Mouse (Mus musculus): ENCODE results near the gene Galnt15. TPM values are rescaled to one million over a fixed set of nuclear protein-coding genes. Genes with fewer than 3 reads are reported as not detected.

Galnt15 gene
- total RNA-seq, 1 experiment from 2014 or later = not detected

DNA sequence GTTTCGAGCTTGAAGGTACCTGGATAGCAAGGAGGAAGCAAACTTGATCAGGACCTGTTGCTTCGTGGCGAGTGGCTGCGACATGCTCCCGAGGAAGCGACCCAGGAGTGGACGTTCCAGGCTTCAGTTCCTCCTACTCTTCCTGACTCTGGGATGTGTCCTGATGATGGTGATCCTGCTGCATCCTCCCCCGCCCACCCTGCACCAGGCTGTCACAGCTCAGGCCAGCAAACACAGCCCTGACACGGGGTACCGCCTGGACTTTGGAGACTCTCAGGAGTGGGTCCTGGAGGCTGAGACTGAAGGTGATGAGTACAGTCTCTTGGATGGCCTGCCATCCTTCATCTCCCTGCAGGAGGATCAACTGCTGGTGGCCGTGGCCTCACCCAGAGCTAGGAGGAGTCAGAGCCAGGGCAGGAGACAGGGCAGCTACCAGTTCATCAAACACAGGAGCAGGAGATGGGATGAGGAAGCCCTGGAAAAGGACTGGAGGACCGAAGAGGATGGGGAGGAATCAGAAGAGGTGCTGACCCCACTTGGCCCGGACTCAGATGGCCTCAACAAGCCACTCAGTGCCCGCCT, 713 bp downstream of the Galnt15 start:
- no peak for ATAC-seq (replicated peaks; ENCODE audit: insufficient number of reproducible peaks, low FRiP score, low TSS enrichment, poor library complexity, severe bottlenecking)

DNA sequence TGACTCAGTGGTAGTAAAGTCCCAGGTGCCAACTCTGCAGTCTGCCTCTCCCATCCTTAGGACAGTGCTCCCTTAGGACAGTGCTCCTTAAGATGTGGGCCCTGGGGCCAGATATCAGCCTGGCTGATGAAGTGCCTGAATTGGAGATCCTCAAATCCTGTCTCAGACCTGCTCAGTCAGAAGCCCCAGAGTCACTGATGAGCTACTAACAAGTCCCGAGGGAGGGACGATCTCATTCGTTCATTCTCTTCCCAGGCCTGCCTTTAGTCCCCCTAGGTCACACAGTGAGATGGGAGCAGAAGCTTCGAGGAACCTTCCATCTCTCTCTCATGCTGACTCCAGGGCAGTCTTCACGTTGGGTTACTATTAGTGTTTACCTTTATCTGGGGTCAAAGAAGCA, 1.3 kb downstream of the Galnt15 start:
- ATAC-seq (replicated peaks; ENCODE audit: insufficient number of reproducible peaks, low FRiP score, low TSS enrichment, poor library complexity, severe bottlenecking) = no peak

DNA sequence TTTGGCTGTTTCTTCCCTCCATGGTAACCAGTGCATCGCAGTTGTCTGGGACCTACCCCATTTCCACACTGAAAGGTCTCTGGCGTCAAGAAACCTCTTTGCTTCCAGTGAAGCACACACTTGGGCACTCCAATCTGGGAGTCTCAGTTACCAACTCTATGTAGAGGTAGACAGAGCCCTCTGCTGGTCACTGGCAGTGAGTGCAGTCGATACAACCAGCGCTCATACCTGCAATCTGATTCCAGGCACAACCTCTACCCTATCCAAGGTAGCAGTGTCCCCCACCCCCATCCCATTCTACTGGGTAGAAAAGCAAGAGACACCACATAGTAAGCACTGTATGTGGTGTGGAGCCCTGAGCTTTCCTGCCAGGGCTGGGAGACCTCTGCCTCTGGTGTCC, 3.7 kb downstream of the Galnt15 start:
- 0 out of 2 replicates have a peak, but pooled peaks have one; percentile 38 for ATAC-seq (replicated peaks; ENCODE audit: insufficient number of reproducible peaks, low FRiP score, low TSS enrichment, poor library complexity, severe bottlenecking)

DNA sequence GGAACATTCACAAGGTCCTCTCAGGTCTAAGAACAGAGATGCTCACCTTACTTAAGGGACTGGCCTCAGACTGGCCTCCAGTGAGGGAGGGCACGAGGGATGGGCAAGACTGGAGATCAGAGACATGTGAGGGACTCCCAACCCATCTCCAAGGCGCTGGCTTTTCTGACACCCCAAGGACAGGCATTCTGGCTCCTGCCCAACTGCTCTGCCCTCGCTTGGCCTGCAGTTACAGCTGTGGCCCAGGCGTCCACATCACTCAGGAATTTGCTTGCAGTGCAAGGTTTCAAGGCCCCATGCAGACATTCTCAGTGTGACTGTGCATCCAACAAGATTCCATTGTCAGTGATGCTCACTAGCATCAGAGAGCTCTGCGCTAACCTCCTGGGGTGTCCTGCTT, 7.7 kb downstream of the Galnt15 start:
- ATAC-seq (replicated peaks; ENCODE audit: insufficient number of reproducible peaks, low FRiP score, low TSS enrichment, poor library complexity, severe bottlenecking) = no peak

DNA sequence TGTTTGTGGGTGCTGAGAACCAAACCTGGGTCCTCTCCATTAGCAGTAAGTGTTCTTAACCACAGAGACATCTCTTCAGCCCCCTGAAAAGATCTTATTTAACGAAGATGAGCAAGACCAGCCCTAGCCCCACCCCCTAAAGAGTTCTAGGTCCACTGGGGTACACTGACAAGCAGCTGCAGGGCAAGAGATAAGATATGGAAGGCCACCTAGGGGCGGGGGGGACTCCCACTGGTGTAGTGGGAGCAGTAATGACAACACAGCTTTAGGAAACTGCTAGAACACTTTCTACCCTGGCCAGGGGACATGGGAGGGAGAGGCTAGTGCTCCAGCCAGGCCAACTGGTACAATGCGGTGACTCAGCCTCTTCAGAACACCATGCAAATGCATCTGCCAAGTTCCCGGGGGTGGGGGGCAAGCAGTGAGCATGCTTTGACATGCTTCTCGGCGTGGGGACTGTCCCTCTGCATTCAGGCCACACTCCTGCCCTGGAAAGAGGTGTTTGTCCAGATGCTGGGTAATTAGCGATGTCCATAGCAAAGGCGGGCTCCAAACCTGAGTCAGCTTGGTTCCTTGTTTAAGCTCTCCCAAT, 9.0 kb downstream of the Galnt15 start:
- no peak for ATAC-seq (replicated peaks; ENCODE audit: insufficient number of reproducible peaks, low FRiP score, low TSS enrichment, poor library complexity, severe bottlenecking)

DNA sequence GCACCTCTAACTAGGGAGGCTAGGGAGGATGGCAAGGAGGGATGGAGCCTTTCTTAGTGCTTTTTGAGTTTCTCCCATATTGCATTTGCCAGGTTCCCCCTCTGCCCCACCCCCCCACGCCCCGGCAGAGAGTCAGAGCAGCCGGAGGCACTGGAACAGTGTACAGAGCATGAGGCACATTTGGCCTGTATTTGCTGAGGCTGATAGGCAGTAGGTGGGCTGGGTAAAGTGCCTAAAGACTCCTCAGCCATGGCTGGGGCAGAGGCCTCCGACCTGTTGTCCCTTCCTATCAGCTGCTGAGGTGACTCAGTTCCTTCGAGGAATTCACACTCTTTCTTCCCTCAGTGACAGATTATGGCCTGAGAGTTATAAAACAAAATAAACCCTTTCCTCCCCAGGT, 13.3 kb downstream of the Galnt15 start:
- ATAC-seq (replicated peaks; ENCODE audit: insufficient number of reproducible peaks, low FRiP score, low TSS enrichment, poor library complexity, severe bottlenecking) = no peak

DNA sequence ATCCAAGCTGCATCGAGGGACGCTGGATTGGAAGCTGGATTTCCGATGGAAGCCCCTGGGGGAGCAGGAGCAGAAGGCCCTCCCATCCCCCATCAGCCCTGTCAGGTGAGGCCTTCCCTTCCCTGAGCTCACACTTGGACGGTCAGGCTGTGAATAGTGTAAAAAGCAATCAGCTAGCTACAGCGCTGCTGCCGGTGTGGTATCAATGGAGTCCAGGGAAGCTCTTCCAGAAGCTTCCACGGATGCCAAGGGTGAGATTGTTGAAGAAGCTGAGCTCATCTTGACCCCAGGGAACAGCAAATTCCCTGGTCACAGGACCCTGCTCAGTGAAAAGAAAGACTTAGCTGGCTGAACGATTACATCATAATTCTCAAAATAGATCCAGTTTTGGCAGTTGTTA, 17.6 kb downstream of the Galnt15 start:
- ATAC-seq (replicated peaks; ENCODE audit: insufficient number of reproducible peaks, low FRiP score, low TSS enrichment, poor library complexity, severe bottlenecking) = no peak

DNA sequence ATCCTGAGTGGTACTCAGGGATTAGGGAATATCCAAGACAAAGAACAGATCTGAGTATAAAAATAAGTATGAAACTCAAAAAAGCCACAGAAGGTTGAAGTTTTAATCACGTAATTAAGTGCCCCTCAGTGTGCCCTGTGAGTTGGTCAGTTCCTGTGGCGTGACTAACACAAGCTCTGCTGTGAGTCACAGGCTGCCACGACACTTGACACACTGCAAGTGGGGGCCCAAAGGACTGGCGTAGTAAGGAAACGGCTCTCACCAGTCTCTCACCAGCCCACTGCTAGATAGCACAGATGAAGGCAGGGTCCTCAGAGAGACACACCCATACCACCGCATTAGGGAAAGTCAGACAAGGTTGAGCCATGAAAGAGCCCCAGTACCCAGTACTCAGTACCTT, 21.4 kb downstream of the Galnt15 start:
- ATAC-seq (replicated peaks; ENCODE audit: insufficient number of reproducible peaks, low FRiP score, low TSS enrichment, poor library complexity, severe bottlenecking) = no peak

DNA sequence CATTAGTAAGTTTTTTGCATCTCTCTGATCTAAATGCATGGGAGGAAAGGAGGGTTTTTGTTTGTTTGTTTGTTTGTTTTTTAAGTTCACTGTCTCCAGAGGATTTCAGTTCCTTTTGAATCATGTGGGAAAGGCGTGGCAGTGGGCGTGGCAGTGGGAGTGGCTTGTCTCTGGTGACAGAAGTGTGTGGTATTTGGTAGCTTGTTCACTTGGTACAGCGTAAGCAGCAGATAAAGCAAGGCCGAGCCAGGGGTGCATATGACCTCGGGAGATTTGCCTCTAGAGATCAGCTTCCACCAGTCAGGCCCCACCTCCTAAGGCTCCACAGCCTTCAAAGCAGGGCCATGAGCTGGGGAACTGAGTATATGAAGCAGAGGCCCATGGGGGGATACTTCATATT, 25.1 kb downstream of the Galnt15 start:
- ATAC-seq (replicated peaks; ENCODE audit: insufficient number of reproducible peaks, low FRiP score, low TSS enrichment, poor library complexity, severe bottlenecking) = no peak

DNA sequence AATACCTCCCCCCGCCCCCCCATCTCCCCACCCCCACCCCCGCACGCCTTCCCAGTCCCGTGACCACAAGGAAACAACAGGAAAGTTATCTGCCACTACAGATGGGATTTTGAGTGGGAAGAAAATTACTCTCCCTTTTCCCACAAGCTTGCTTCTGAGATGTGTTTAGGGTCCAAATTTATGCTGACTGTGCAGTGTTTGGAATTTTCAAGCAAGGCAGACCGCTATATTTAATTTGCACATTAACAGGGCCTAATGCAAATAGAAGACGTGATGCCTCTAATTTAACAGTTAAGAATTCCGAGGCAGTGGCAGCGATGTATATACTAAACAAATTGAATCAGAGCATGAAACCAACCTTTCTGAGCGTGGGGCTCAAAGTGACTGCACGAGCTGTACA, 26.0 kb downstream of the Galnt15 start:
- no peak for ATAC-seq (replicated peaks; ENCODE audit: insufficient number of reproducible peaks, low FRiP score, low TSS enrichment, poor library complexity, severe bottlenecking)

DNA sequence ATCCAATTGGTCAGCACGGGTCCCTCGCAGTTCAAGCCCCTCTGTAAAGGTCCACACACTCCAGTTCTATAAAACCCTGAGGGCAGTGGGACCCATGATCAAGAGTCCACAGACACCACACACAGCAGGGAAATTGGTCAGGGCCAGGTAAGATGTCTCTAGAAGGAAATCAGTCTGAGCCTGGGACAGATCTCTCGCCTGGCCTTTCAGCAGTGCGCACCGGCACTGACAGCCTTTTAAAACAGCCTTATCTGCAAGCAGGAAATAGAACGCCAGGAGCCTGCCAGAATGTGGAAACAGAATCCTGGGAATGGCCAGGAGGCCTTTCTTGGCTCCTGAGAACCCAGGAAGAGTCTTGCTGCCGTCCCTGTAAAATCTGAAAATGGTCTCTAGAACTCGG, 27.0 kb downstream of the Galnt15 start:
- ATAC-seq (replicated peaks; ENCODE audit: insufficient number of reproducible peaks, low FRiP score, low TSS enrichment, poor library complexity, severe bottlenecking) = no peak

DNA sequence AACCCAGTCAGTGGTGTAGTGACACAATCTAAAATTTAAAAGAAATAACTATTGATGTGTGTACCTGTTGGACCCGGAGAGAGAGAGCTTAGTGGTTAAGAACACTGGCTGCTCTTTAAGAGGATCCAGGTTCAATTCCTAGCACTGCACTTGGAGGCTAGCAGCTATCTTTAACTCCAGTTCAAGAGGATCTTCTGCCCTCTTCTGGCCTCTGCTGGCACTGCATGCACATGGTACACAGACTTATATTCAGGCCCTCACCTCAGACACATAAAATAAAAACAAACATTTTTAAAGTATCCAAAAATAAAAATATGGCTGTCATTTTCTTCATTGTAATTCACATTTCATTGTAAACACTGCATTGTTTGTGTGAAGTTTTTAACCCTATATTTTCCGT, 27.9 kb downstream of the Galnt15 start:
- ATAC-seq (replicated peaks; ENCODE audit: insufficient number of reproducible peaks, low FRiP score, low TSS enrichment, poor library complexity, severe bottlenecking) = no peak

DNA sequence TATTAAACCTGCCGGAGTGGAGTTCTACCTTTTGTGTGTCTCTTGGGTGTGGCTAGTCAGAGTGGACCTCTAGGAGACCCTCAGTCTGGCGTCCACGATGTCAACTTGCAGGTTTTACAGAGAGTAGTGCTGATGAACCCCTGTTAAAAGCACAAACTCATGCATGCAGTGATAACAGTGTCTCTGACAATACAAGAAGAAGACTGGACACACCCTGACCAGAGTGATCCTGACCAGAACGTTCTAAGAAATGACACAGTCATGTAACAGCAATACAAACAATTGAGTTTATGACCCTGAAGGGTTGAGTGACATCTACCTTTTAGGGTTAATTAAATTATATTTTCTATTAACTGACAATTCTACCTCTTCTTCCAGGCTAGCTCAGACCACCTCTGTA, 28.9 kb downstream of the Galnt15 start:
- no peak for ATAC-seq (replicated peaks; ENCODE audit: insufficient number of reproducible peaks, low FRiP score, low TSS enrichment, poor library complexity, severe bottlenecking)

DNA sequence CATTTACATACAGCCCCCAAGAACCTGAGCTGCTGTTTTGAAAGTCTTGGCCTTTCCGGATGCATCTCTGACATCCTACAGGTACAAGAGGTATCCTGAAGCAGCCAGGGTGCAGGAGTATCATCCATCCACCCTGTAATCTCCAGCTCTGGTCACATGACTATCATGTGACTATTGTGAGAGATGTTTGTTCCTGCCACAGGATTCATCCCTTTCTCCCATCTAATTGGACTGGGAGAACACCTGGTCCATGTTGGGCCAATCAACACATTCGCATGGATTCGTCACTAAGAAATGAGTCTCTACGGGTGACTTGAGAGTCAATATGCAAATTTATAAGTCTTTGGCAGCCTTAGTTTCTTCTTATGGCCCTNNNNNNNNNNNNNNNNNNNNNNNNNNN, 32.6 kb downstream of the Galnt15 start:
- no peak for ATAC-seq (replicated peaks; ENCODE audit: insufficient number of reproducible peaks, low FRiP score, low TSS enrichment, poor library complexity, severe bottlenecking)

DNA sequence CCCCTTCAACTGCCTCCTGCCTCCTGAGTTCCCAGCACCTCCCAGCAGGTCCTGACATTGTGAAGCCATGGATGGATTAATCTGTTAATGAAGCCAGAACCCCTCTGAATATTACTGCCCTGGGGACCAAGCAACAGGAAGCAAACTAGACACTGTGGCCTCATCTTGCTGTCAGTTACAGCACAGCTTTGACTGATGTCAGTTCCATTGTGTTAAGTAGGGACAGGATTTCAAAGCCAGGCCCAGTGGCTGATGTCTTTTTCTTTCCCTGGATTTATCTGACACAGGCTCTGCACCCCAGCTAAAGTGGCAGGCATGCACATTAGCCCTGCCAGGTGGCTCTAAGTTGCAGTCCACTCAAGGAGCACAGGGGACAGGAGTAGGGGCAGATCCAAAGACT, 44.0 kb downstream of the Galnt15 start:
- no peak for ATAC-seq (replicated peaks; ENCODE audit: insufficient number of reproducible peaks, low FRiP score, low TSS enrichment, poor library complexity, severe bottlenecking)

DNA sequence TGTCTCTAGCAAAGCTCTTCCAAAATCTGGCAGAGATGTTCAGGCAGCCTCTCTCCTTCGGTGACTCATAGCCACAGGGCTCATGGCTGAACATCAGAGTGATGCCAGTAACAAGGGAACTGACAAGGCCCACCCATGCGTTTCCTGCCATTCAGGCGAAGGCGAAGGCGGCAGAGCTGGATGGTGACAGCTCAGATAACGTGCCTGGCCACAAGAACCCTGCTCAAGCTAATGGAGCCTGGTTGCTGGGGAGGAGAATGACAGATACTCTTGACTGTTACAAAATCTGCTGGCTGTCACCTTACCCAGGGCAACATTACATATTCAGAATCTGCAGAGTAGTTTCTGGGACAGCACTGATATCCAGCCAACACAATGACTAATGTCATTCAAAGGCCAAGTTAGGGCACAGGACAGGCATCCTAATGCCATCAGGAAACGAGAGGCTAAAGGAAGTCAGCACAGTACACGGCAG, 44.5 kb downstream of the Galnt15 start:
- ATAC-seq (replicated peaks; ENCODE audit: insufficient number of reproducible peaks, low FRiP score, low TSS enrichment, poor library complexity, severe bottlenecking) = no peak

DNA sequence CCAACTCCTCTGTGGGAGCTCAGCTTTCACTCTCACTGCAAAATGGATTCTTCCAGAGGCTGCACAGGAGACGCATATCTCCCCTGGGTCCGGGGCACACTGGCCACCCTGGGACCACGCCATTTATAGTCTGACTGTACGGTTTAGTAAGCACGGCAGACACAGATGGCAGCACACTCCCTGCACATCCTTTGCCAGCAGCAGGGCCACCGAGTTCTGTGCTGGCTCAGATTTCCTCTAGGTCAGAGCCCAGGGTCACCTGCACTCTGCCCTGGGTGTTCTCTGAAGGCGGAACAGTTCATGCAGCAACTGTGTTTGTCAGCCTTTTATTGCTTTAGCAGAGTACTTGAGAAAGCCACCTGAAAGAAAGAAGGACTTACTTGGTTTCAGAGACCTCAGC, 45.1 kb downstream of the Galnt15 start:
- no peak for ATAC-seq (replicated peaks; ENCODE audit: insufficient number of reproducible peaks, low FRiP score, low TSS enrichment, poor library complexity, severe bottlenecking)

DNA sequence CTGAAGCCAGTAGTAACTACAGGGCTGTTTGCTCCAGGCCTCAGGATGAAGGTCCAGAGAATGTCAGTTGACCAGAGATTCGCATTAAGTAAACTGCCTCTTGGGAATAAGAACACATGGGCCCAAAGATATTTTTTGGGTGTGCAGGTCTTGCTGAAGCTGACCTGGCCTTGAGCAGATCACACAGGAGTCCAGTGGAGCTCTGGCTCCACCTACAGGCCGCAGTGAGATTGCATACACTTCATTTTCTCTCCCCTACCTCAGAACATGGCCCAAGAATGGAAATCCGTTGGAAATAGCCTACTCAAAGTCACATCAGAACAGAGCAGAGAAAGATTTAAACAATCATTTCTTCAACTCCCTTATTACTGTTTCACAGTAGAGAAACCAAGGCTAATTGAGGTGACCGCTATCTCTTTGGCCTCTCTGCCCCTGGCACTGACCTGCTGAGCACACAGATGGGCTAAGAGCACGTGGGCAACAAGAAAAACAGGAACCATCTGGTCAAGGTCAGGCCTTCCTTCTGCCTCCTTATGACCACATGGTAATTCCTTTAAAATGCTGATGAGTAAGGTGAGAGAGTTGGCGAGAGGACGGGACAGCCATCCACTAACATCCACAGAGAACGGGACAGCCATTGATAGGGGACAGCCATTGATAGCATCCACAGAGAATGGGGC, 48.2 kb downstream of the Galnt15 start:
- ATAC-seq (replicated peaks; ENCODE audit: insufficient number of reproducible peaks, low FRiP score, low TSS enrichment, poor library complexity, severe bottlenecking) = peak; percentile 55; the same call in 1 of the 2 replicates

DNA sequence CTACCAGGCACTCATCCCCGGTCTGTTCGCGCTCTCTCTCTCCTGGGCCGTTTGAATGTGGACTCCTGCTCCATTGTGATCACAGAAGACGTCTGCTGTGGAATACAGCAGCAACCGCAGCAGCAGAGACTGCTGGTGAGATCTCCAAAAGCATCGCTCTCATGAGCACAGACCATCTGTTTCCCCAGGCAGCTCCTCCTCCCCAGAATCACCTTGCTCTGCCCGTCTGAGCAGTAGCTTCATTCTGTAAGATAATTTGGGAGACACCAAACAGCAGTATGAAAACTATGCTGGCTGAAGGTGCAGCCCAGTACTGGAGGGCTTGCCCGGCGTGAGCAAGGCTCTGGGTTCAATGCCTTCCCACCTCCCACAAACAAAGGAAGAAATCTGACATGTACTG, 52.2 kb downstream of the Galnt15 start:
- no peak for ATAC-seq (replicated peaks; ENCODE audit: insufficient number of reproducible peaks, low FRiP score, low TSS enrichment, poor library complexity, severe bottlenecking)

DNA sequence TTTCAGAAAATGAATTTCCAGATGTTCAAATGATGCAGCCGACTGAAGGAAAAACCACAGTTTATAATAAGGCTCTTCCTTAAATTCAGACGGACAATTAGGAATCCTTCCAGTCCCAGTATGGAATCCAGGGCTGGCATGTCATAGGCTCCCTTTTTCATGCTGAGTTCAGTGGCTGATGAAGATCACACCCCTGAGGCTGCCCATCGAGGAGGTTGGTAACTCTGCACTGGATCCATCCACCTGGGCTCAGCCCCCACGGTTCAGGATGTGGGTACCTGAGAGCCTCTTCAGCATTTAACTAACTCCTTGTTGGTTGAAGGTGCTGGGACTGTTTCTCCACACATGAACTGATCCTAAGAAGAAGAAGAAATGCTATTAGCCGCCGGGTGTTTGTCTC, 54.1 kb downstream of the Galnt15 start:
- no peak for ATAC-seq (replicated peaks; ENCODE audit: insufficient number of reproducible peaks, low FRiP score, low TSS enrichment, poor library complexity, severe bottlenecking)

Measured in monocyte, adult 5-6 weeks (primary cell).